9 mouse cellular contexts compared by ENCODE assay signal in the genomic region with DNA sequence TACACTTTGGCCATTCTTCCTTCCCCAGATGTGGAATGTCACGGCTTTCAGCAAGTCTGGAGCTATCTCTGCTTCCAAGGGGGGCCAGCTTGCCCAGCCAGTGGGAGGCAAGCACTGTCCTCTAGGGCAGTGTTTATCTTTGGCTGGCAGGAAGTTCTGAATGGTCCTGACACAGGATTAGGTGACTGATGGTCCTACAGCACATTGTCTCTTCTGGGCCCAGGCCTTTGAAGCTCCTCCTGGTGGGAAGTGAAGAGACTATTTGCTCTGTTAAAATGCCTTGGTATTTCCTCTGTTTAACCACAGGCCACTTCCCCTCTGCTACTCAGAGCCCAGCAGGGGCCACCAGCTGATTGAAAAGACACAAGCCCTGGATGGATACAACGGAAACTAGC. TPM values are rescaled to one million over a fixed set of nuclear protein-coding genes. Genes with fewer than 3 reads are reported as not detected.
A peak's percentile ranks its signal among the peaks of the same experiment; 100 is the strongest.
DNase-seq lines count a peak whose midpoint lies in the region; ATAC-seq and TF ChIP-seq lines count a peak whose summit lies in the region.
"Had no signal": no experiment of that assay in that cellular context is flagged by ENCODE, and none has a peak within 500 bp of the region (broad histone marks: within the 10 kb centered on the region; RNA-seq: fewer than 3 reads in every experiment).

No protein-coding gene starts in this region.

- H3K4me2 ChIP-seq in limb, embryonic 14.5 days (replicated peaks; ENCODE audit: low read depth, low read length, severe bottlenecking): peak overlapping the region; percentile 28; the same call in 1 of the 2 replicates
- peak overlapping the region; percentile 31 for H3K4me2 ChIP-seq in neural tube, embryonic 11.5 days (ENCODE audit: low read depth)
- H3K4me2 ChIP-seq: hindbrain, embryonic 15.5 days had no signal

- TF ChIP-seq POLR2A in limb, embryonic 14.5 days (IDR thresholded peaks at IDR 0.05; ENCODE audit: borderline replicate concordance, extremely low read depth, insufficient read depth, insufficient read length): no peak

- no peaks in the 10 kb centered on the region for H3K27me3 ChIP-seq in limb, embryonic 14.5 days (ENCODE audit: control insufficient read depth, insufficient read depth, low read length)
- 0 out of 2 replicates have a peak, but pooled peaks cover 2% of the 10 kb centered on the region for H3K27me3 ChIP-seq in neural tube, embryonic 11.5 days (ENCODE audit: control insufficient read depth, insufficient read depth, low read length)

- H3K9me3 ChIP-seq in limb, embryonic 14.5 days (ENCODE audit: control insufficient read depth, low read length): no peaks in the 10 kb centered on the region
- H3K9me3 ChIP-seq in neural tube, embryonic 11.5 days (ENCODE audit: control insufficient read depth, low read length): no peaks in the 10 kb centered on the region
- H3K9me3 ChIP-seq: hindbrain, embryonic 15.5 days had no signal

- no peak overlapping the region for H3K9ac ChIP-seq in limb, embryonic 14.5 days (ENCODE audit: low read depth, low read length, severe bottlenecking)
- H3K9ac ChIP-seq in neural tube, embryonic 11.5 days (ENCODE audit: low read length): no peak overlapping the region
- H3K9ac ChIP-seq: hindbrain, embryonic 15.5 days had no signal

- no peaks in the 10 kb centered on the region for H3K36me3 ChIP-seq in limb, embryonic 14.5 days (ENCODE audit: control insufficient read depth, insufficient read depth, low read length)
- no peaks in the 10 kb centered on the region for H3K36me3 ChIP-seq in neural tube, embryonic 11.5 days (ENCODE audit: control insufficient read depth, insufficient read depth, low read length)
- H3K36me3 ChIP-seq: hindbrain, embryonic 15.5 days had no signal

- no peak overlapping the region for H3K4me3 ChIP-seq in limb, embryonic 14.5 days (replicated peaks; ENCODE audit: low read length)
- no peak overlapping the region for H3K4me3 ChIP-seq in neural tube, embryonic 11.5 days (ENCODE audit: low read depth, low read length)
- H3K4me3 ChIP-seq: hindbrain, embryonic 15.5 days had no signal

- intact Hi-C loops in heart, postnatal 10 days (cut with DNase I): loop anchor here (5.0 to 10.0 kb wide), 2 partner anchors 32 to 380 kb away; partner anchors contain the start of gene Fam208a

- peaks cover 70% of the 10 kb centered on the region for H3K4me1 ChIP-seq in limb, embryonic 14.5 days (ENCODE audit: control insufficient read depth, insufficient read depth, low read length)
- peaks cover 56% of the 10 kb centered on the region for H3K4me1 ChIP-seq in neural tube, embryonic 11.5 days (ENCODE audit: control insufficient read depth, insufficient read depth, low read length)

- 17% methylated on average over 2 of the region's 2 CpGs for WGBS in limb, embryonic 14.5 days
- 0% methylated on average over 2 of the region's 2 CpGs for WGBS in neural tube, embryonic 11.5 days

- DNase-seq in adrenal gland, postnatal 14 days: peak; percentile 14
- no peak for DNase-seq in adrenal gland, postnatal 25 days
- DNase-seq in ZHBTc4 (ENCODE audit: low read depth, low spot score): peak; percentile 69
- DNase-seq in heart, postnatal 10 days: peak; percentile 47 to 60
- no peak for DNase-seq in limb, embryonic 14.5 days (ENCODE audit: low spot score)
- DNase-seq in neural tube, embryonic 11.5 days (ENCODE audit: low spot score): peak; percentile 73
- DNase-seq in cerebellum, adult 11 months: no peak

- ATAC-seq in limb, embryonic 14.5 days (ENCODE audit: low FRiP score, low read depth): peak; percentile 23; the same call in 1 of the 2 replicates
- ATAC-seq in neural tube, embryonic 11.5 days (ENCODE audit: insufficient read depth, low FRiP score, low TSS enrichment): peak; percentile 73
- ATAC-seq in cerebellum, adult (ENCODE audit: insufficient number of reproducible peaks, low FRiP score, low TSS enrichment): no peak

- peak overlapping the region; percentile 6; the same call in 1 of the 2 replicates for H3K27ac ChIP-seq in limb, embryonic 14.5 days (replicated peaks; ENCODE audit: low read depth, low read length)
- H3K27ac ChIP-seq in neural tube, embryonic 11.5 days (ENCODE audit: low read depth, low read length): peak overlapping the region; percentile 75
- H3K27ac ChIP-seq: hindbrain, embryonic 15.5 days had no signal

RNA-seq across cellular contexts. Expression of gene Il17rd, which starts 6.2 kb away (rescaled TPM):
- 3.6 and 5.2 TPM in 2 replicates for total RNA-seq in adrenal gland, postnatal 14 days (2021)
- 2.4 and 3.5 TPM in 2 replicates for total RNA-seq in adrenal gland, postnatal 25 days (2021)
- total RNA-seq in heart, postnatal 10 days (2021): 1 to 10 TPM; 7.7 to 7.9 TPM
- 15.4 and 19.1 TPM in 2 replicates for polyA plus RNA-seq in limb, embryonic 14.5 days (2012; rRNA removed)
- 6.0 and 9.3 TPM in 2 replicates for polyA plus RNA-seq in limb, embryonic 14.5 days (2014; fragmentation: Nextera tagmentation; extraction: Ambion mirVana)
- polyA plus RNA-seq in neural tube, embryonic 11.5 days (2014; fragmentation: Nextera tagmentation; extraction: Ambion mirVana): 3.7 and 4.1 TPM in 2 replicates

RNA-seq across cellular contexts. Expression of gene Hesx1, which starts 50.7 kb away (rescaled TPM):
- not detected in 2 replicates for total RNA-seq in adrenal gland, postnatal 14 days (2021)
- 0.70 TPM in 1 of 2 replicates, not detected in the other for total RNA-seq in adrenal gland, postnatal 25 days (2021)
- total RNA-seq in heart, postnatal 10 days (2021): not detected
- polyA plus RNA-seq in limb, embryonic 14.5 days (2012; rRNA removed): 0.14 TPM in 1 of 2 replicates, not detected in the other
- polyA plus RNA-seq in limb, embryonic 14.5 days (2014; fragmentation: Nextera tagmentation; extraction: Ambion mirVana): not detected in 2 replicates
- not detected in 2 replicates for polyA plus RNA-seq in neural tube, embryonic 11.5 days (2014; fragmentation: Nextera tagmentation; extraction: Ambion mirVana)

Comparison
In these comparisons a context has a peak if more than half of its experiments do, and no peak if none do; other contexts are left out.
1. DNase-seq: peak in adrenal gland, postnatal 14 days (single experiment), ZHBTc4 (single experiment), heart, postnatal 10 days (2 of 2) and neural tube, embryonic 11.5 days (single experiment); none in adrenal gland, postnatal 25 days (single experiment), limb, embryonic 14.5 days (single experiment) and cerebellum, adult 11 months (single experiment).